Mouse (Mus musculus): ENCODE results near the gene Btnl10. TPM values are rescaled to one million over a fixed set of nuclear protein-coding genes. Genes with fewer than 3 reads are reported as not detected.
"Not testable (repeated sequence)": the region's sequence is repeated elsewhere in the genome, so short reads cannot be mapped to it uniquely, and the experiment has no call there.

The Btnl10 gene
- polyA plus RNA-seq, 1 experiment from 2014 or later, result 0.05 TPM

GRCm38 (mm10) chr11:58939088-58939439, 21.4 kb downstream of the Btnl10 start:
- Histone ChIP-seq H3K27ac (peak overlapping the region; percentile 96), H3K9me3 (no peaks in the 10 kb centered on the region), H3K27me3 (ENCODE audit: poor library complexity, severe bottlenecking) (0 out of 2 replicates have a peak, but pooled peaks cover under 1% of the 10 kb centered on the region), H3K4me3 (peak overlapping the region; percentile 86), H3K4me1 (peaks cover 24% of the 10 kb centered on the region), H3K36me3 (replicated peaks) (peaks cover 30% of the 10 kb centered on the region)
- 19% methylated on average over 6 of the region's 6 CpGs for WGBS
- no peak for DNase-seq (ENCODE audit: extremely low spot score, low spot score)

DNA sequence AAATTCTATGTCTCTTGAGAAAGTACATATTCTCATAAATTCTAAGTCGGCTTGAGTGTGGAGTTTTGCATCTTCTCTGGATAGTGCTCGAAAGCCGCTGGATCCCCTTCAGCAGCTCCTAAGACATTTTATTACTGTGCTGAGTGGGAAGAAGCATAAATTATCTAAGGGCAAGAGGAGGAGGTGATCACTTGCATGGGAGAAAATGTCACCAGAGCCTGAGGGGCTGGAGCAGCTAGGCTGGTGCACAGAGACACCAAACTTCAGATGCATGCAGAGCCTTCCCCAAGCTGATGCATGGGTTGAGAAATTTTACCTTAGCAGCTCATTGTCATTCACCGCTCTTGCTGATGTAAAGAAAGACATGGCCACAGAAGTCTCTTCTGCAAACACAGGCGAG, 26.4 kb downstream of the Btnl10 start:
- Histone ChIP-seq H3K27ac (no peak overlapping the region), H3K36me3 (replicated peaks) (no peaks in the 10 kb centered on the region), H3K27me3 (ENCODE audit: poor library complexity, severe bottlenecking) (peaks cover 25% of the 10 kb centered on the region), H3K9me3 (no peaks in the 10 kb centered on the region), H3K4me3 (no peak overlapping the region), H3K4me1 (peaks cover 19% of the 10 kb centered on the region)
- DNase-seq (ENCODE audit: extremely low spot score, low spot score), result no peak
- WGBS, result 84% methylated on average over 5 of the region's 5 CpGs

DNA sequence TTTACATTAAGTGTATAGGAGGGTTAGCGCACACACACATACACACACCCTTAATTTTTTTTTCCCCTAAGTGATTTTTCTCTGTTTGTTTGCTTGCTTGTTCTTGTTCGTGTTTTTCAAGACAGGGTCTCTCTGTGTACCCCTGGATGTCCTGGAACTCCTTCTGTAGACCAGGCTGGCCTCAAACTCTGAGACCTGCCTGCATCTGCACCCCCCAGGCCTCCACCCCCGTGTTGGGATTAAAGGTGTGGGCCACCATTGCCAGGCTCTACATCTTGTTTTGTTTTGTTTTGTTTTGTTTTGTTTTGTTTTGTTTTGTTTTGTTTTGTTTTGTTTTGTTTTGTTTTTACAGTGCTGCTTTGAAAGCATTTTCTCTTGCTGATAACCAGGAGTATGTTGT, 29.6 kb downstream of the Btnl10 start:
- no peaks in the 10 kb centered on the region for H3K9me3 ChIP-seq
- no peak overlapping the region for H3K27ac ChIP-seq
- no peak for DNase-seq (ENCODE audit: extremely low spot score, low spot score)
- peaks cover 56% of the 10 kb centered on the region for H3K27me3 ChIP-seq (ENCODE audit: poor library complexity, severe bottlenecking)
- H3K4me3 ChIP-seq, result no peak overlapping the region
- peaks cover 37% of the 10 kb centered on the region for H3K4me1 ChIP-seq
- WGBS, result 83% methylated on average over 3 of the region's 3 CpGs
- no peaks in the 10 kb centered on the region for H3K36me3 ChIP-seq (replicated peaks)

DNA sequence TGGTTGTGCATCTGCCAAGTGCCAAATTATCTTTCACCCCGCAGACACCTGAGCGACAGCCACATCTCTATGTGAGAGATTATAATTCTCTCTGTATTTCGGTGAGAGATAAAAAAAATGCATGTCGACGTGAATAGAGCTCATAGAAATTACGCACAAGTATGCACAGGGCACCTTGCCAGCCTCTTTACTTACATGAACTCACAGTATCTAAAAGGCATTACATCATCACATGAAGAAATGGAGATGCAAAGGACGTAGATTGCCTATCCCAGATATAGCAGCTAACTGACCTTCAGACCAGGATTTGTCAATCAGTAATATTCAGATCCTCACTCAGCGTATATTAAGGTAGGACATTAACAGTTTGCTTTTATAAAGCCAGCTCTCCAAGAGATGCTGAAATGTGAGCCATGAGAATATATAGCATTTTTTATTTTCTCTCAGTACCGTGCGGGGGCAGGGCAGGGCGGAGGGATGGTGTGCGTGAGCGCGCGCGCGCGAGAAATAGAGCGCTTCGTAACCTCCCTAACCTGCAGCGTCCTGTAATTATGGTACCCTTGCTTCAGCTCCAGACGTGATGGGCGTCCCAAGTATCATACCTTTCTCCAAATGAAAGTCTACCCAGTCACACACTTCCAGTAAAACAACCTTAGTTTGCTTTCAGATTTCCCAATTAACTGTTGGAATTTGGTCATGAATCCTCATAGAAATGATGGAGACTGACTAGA, 30.3 kb downstream of the Btnl10 start:
- Histone ChIP-seq H3K9me3 (no peaks in the 10 kb centered on the region), H3K4me1 (peaks cover 41% of the 10 kb centered on the region), H3K4me3 (peak overlapping the region; percentile 64), H3K27me3 (ENCODE audit: poor library complexity, severe bottlenecking) (peaks cover 56% of the 10 kb centered on the region), H3K27ac (peak overlapping the region; percentile 95), H3K36me3 (replicated peaks) (no peaks in the 10 kb centered on the region)
- 21% methylated on average over 23 of the region's 23 CpGs for WGBS
- DNase-seq (ENCODE audit: extremely low spot score, low spot score), result no peak

GRCm38 (mm10) chr11:58948542-58949479, 31.1 kb downstream of the Btnl10 start, which contains the start of gene Hist3h2ba:
Gene Hist3h2ba, plus strand, starts transcription at chr11:58948920.
- Histone ChIP-seq H3K4me1 (peaks cover 49% of the 10 kb centered on the region), H3K36me3 (replicated peaks) (no peaks in the 10 kb centered on the region), H3K27me3 (ENCODE audit: poor library complexity, severe bottlenecking) (peaks cover 56% of the 10 kb centered on the region), H3K9me3 (no peaks in the 10 kb centered on the region), H3K4me3 (peak within 1 kb of the TSS; percentile 64), H3K27ac (peak within 1 kb of the TSS; percentile 95)
- peak; percentile 75 for DNase-seq (ENCODE audit: extremely low spot score, low spot score)
- WGBS, result under 1% methylated on average over 48 of the region's 48 CpGs

GRCm38 (mm10) chr11:58949480-58950431, 32.0 kb downstream of the Btnl10 start:
- Histone ChIP-seq H3K36me3 (replicated peaks) (no peaks in the 10 kb centered on the region), H3K27me3 (ENCODE audit: poor library complexity, severe bottlenecking) (peaks cover 48% of the 10 kb centered on the region), H3K27ac (peak overlapping the region; percentile 95), H3K4me3 (peak overlapping the region; percentile 64), H3K4me1 (peaks cover 52% of the 10 kb centered on the region), H3K9me3 (no peaks in the 10 kb centered on the region)
- DNase-seq (ENCODE audit: extremely low spot score, low spot score), result peak; percentile 53
- 5% methylated on average over 20 of the region's 20 CpGs for WGBS

DNA sequence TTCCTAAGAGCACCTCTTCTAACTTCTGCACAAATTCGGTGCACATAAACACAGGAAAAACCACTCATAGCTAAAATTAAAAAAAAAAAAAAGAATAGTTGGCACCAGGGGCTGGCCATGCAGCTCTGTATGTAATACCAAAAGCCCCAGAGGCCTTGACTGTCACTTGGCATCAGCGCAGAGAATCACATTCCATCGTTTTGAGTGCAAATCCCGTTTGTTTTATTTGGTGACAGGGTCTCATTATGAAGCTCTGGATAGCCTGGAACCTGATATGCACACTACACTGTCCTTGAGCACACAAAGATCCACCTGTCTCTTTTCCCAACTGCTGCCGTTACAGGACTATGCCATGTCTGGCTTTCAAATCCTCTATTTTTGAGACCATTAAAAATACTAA, 33.5 kb downstream of the Btnl10 start:
- DNase-seq (ENCODE audit: extremely low spot score, low spot score), result no peak
- Histone ChIP-seq H3K36me3 (replicated peaks) (no peaks in the 10 kb centered on the region), H3K4me1 (peaks cover 60% of the 10 kb centered on the region), H3K27ac (no peak overlapping the region), H3K9me3 (no peaks in the 10 kb centered on the region), H3K27me3 (ENCODE audit: poor library complexity, severe bottlenecking) (peaks cover 45% of the 10 kb centered on the region), H3K4me3 (no peak overlapping the region)
- WGBS, result 75% methylated on average over 5 of the region's 5 CpGs

- peaks cover 13% of the 10 kb centered on the region for H3K36me3 ChIP-seq (replicated peaks)
- peaks cover 51% of the 10 kb centered on the region for H3K27me3 ChIP-seq (ENCODE audit: poor library complexity, severe bottlenecking)
- no peaks in the 10 kb centered on the region for H3K9me3 ChIP-seq
- H3K4me1 ChIP-seq, result peaks cover 66% of the 10 kb centered on the region
- DNase-seq (ENCODE audit: extremely low spot score, low spot score), result peak; percentile 62
- peak overlapping the region; percentile 96 for H3K27ac ChIP-seq
- WGBS, result under 1% methylated on average over 33 of the region's 33 CpGs
- H3K4me3 ChIP-seq, result peak overlapping the region; percentile 83
Observed at GRCm38 (mm10) chr11:58953351-58954169, 35.9 kb downstream of the Btnl10 start.

DNA sequence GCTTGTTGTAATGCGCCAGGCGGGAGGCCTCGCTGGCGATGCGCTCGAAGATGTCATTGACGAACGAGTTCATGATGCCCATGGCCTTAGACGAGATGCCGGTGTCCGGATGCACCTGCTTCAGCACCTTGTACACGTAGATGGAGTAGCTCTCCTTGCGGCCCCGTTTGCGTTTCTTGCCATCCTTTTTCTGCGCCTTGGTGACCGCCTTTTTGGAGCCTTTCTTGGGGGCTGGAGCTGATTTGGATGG, 36.4 kb downstream of the Btnl10 start:
- not testable (repeated sequence) for H3K9me3 ChIP-seq; DNase-seq (ENCODE audit: extremely low spot score, low spot score)
- peak overlapping the region; percentile 83 for H3K4me3 ChIP-seq
- H3K27me3 ChIP-seq (ENCODE audit: poor library complexity, severe bottlenecking), result peaks cover 55% of the 10 kb centered on the region
- peaks cover 13% of the 10 kb centered on the region for H3K36me3 ChIP-seq (replicated peaks)
- peak overlapping the region; percentile 96 for H3K27ac ChIP-seq
- WGBS, result under 1% methylated on average over 17 of the region's 17 CpGs
- peaks cover 68% of the 10 kb centered on the region for H3K4me1 ChIP-seq

GRCm38 (mm10) chr11:58954420-58955142, 36.9 kb downstream of the Btnl10 start, which contains the start of the genes Hist3h2a and Trim17:
Gene Hist3h2a, plus strand, starts transcription at chr11:58954685.
Gene Trim17, plus strand, starts transcription at chr11:58954685.
- under 1% methylated on average over 49 of the region's 49 CpGs for WGBS
- Histone ChIP-seq H3K9me3 (no peaks in the 10 kb centered on the region), H3K4me3 (peak within 1 kb of the TSS; percentile 83), H3K36me3 (replicated peaks) (peaks cover 13% of the 10 kb centered on the region), H3K27me3 (ENCODE audit: poor library complexity, severe bottlenecking) (peaks cover 54% of the 10 kb centered on the region), H3K4me1 (peaks cover 68% of the 10 kb centered on the region), H3K27ac (peak within 1 kb of the TSS; percentile 96)
- DNase-seq (ENCODE audit: extremely low spot score, low spot score), result peak; percentile 83

Measured in forebrain, embryonic 10.5 days (tissue).